Mouse (Mus musculus) 416B (cell line): ENCODE data around the gene Patl1.
"Not testable (repeated sequence)": the region's sequence is repeated elsewhere in the genome, so short reads cannot be mapped to it uniquely, and the experiment has no call there.

Source experiments
- DNase-seq: peaks from one replicate; pipeline ENCODE4 v3.0.0; 2011; ENCODE audit warnings: low read depth

The Patl1 gene

GRCm38 (mm10) chr19:11912037-11912532, at the start of gene Patl1:
Gene Patl1, plus strand, starts transcription at chr19:11912399.
- DNase-seq: peak; percentile 94

- peak; percentile 11 for DNase-seq
Observed at GRCm38 (mm10) chr19:11867837-11868236, 44.4 kb upstream of the Patl1 start.

GRCm38 (mm10) chr19:11875006-11875405, 37.2 kb upstream of the Patl1 start, which contains the start of gene Olfr1419:
Gene Olfr1419, minus strand, starts transcription at chr19:11875106.
- no peak for DNase-seq

- not testable (repeated sequence) for DNase-seq
Observed at GRCm38 (mm10) chr19:11878404-11878803, 33.8 kb upstream of the Patl1 start.

- DNase-seq: no peak
Observed at GRCm38 (mm10) chr19:11886265-11886664, 25.9 kb upstream of the Patl1 start, which contains the start of gene Olfr1420. Gene Olfr1420, plus strand, starts transcription at chr19:11886565.

GRCm38 (mm10) chr19:11911021-11911420, 1.2 kb upstream of the Patl1 start:
- no peak for DNase-seq

GRCm38 (mm10) chr19:11911603-11912002, 596 bp upstream of the Patl1 start:
- DNase-seq: no peak

- peak; percentile 42 for DNase-seq
Observed at GRCm38 (mm10) chr19:11912533-11913121, 428 bp downstream of the Patl1 start.

- DNase-seq: peak; percentile 46
Observed at GRCm38 (mm10) chr19:11915804-11916203, 3.6 kb downstream of the Patl1 start.

GRCm38 (mm10) chr19:11922068-11922467, 9.9 kb downstream of the Patl1 start:
- no peak for DNase-seq

- not testable (repeated sequence) for DNase-seq
Observed at GRCm38 (mm10) chr19:11922515-11922914, 10.3 kb downstream of the Patl1 start.

- no peak for DNase-seq
Observed at GRCm38 (mm10) chr19:11926380-11926779, 14.2 kb downstream of the Patl1 start.

- peak; percentile 82 for DNase-seq
Observed at GRCm38 (mm10) chr19:11928025-11928748, 16.0 kb downstream of the Patl1 start.

- not testable (repeated sequence) for DNase-seq
Observed at GRCm38 (mm10) chr19:11946460-11946859, 34.3 kb downstream of the Patl1 start.

- no peak for DNase-seq
Observed at GRCm38 (mm10) chr19:11949878-11950277, 37.7 kb downstream of the Patl1 start.

GRCm38 (mm10) chr19:11950747-11951146, 38.5 kb downstream of the Patl1 start:
- no peak for DNase-seq

GRCm38 (mm10) chr19:11954206-11954605, 42.0 kb downstream of the Patl1 start:
- DNase-seq: peak; percentile 21

- DNase-seq: no peak
Observed at GRCm38 (mm10) chr19:11956636-11957035, 44.4 kb downstream of the Patl1 start.

GRCm38 (mm10) chr19:11957396-11957795, 45.2 kb downstream of the Patl1 start:
- DNase-seq: no peak

- no peak for DNase-seq
Observed at GRCm38 (mm10) chr19:11957846-11958245, 45.6 kb downstream of the Patl1 start.

- DNase-seq: peak; percentile 44
Observed at GRCm38 (mm10) chr19:11964266-11964665, 52.1 kb downstream of the Patl1 start.

GRCm38 (mm10) chr19:11965023-11965942, 53.1 kb downstream of the Patl1 start, which contains the start of gene Osbp:
Gene Osbp, plus strand, starts transcription at chr19:11965941.
- peak; percentile 100 for DNase-seq
